Mouse (Mus musculus) thymus, adult 2 months (tissue): ENCODE results near the gene Carmil3.

Source experiments
- CTCF ChIP-seq: fragments of 200-500 bp; IDR thresholded peaks from 2 replicates; pipeline ENCODE4 v1.5.1; 2012; ENCODE audit warnings: mild to moderate bottlenecking, control low read depth, low read length, moderate library complexity, borderline replicate concordance; ENCODE audit not compliant: control insufficient read depth, poor library complexity, insufficient read depth; ENCODE audit errors: extremely low read depth
- POLR2A ChIP-seq: fragments of 200-500 bp; IDR thresholded peaks from 2 replicates; pipeline ENCODE4 v1.6.1; 2012; ENCODE audit warnings: mild to moderate bottlenecking, low read length, control low read depth, moderate library complexity; ENCODE audit not compliant: control insufficient read depth, poor library complexity, insufficient read depth; ENCODE audit errors: extremely low read depth

- TF ChIP-seq CTCF (no peak), POLR2A (no peak)
These were observed 67.1 kb downstream of the Carmil3 start for GRCm38 (mm10) chr14:55557587-55557986.
